Mouse (Mus musculus) MEL (cell line): ENCODE measurements around the gene Serpinb9. TPM values are rescaled to one million over a fixed set of nuclear protein-coding genes. Genes with fewer than 3 reads are reported as not detected.

ENCODE experiments used
- DNase-seq: peaks from one replicate; pipeline ENCODE4 v3.0.0; 2011; ENCODE audit warnings: low read depth, low spot score
- H3K27ac ChIP-seq: 2 replicates; pipeline ENCODE4 v1.5.1; 2012; ENCODE audit warnings: low read depth, mild to moderate bottlenecking, control low read depth, low read length, moderate library complexity; ENCODE audit not compliant: control insufficient read depth
- H3K27me3 ChIP-seq, 2 experiments: fragments of 150-350 bp in 1 of 2; sonication (generic) in 1 of 2; 2 replicates each; pipeline ENCODE4 v1.6.1; 2012; ENCODE audit warnings: low read length in 2 of 2, mild to moderate bottlenecking in 2 of 2, improper control_type of control experiment in 1 of 2, moderate library complexity in 1 of 2; ENCODE audit not compliant: insufficient read depth in 2 of 2, control insufficient read depth in 1 of 2
- H3K36me3 ChIP-seq, 2 experiments: 2 replicates each; pipeline ENCODE4 v1.6.1; 2012 to 2014; ENCODE audit warnings: low read length in 2 of 2, improper control_type of control experiment in 1 of 2, inconsistent platforms in 1 of 2, mild to moderate bottlenecking in 1 of 2; ENCODE audit not compliant: insufficient read depth in 2 of 2, control insufficient read depth in 1 of 2
- H3K4me1 ChIP-seq, 2 experiments: fragments of 150-350 bp in 1 of 2; sonication (generic) in 1 of 2; 2 replicates each; pipeline ENCODE4 v1.6.1; 2012; ENCODE audit warnings: low read length in 2 of 2, improper control_type of control experiment in 1 of 2, mild to moderate bottlenecking in 1 of 2; ENCODE audit not compliant: insufficient read depth in 2 of 2, control insufficient read depth in 1 of 2
- H3K4me3 ChIP-seq, 2 experiments: fragments of 150-350 bp in 1 of 2; sonication (generic) in 1 of 2; 2 replicates each; pipeline ENCODE4 v1.5.1; 2012; ENCODE audit warnings: low read depth in 2 of 2, low read length in 2 of 2, mild to moderate bottlenecking in 2 of 2, moderate library complexity in 2 of 2, control low read depth in 1 of 2, improper control_type of control experiment in 1 of 2; ENCODE audit not compliant: control insufficient read depth in 1 of 2, insufficient read depth in 1 of 2
- H3K79me2 ChIP-seq: 2 replicates; pipeline ENCODE4 v1.6.1; 2012; ENCODE audit warnings: mild to moderate bottlenecking, low read length, moderate library complexity; ENCODE audit not compliant: control insufficient read depth, poor library complexity, insufficient read depth
- H3K9ac ChIP-seq: 2 replicates; pipeline ENCODE4 v1.6.1; 2012; ENCODE audit warnings: low read depth, mild to moderate bottlenecking, control low read depth, low read length, moderate library complexity; ENCODE audit not compliant: control insufficient read depth, poor library complexity, severe bottlenecking
- H3K9me3 ChIP-seq: fragments of 150-350 bp; sonication (generic); replicated peaks from 2 replicates; pipeline ENCODE4 v1.6.1; 2012; ENCODE audit warnings: mild to moderate bottlenecking, low read length, improper control_type of control experiment, moderate library complexity; ENCODE audit not compliant: insufficient read depth
- CHD1 ChIP-seq: IDR thresholded peaks from 2 replicates; pipeline ENCODE4 v1.6.1; 2012; ENCODE audit warnings: low read depth, mild to moderate bottlenecking, inconsistent platforms, low read length, improper control_type of control experiment
- CTCF ChIP-seq, 3 experiments: IDR thresholded peaks in 2 of 3; conservative IDR thresholded peaks in 1 of 3; 2 replicates each; pipeline ENCODE4 v1.5.1; 2011 to 2012; ENCODE audit warnings: low read length in 3 of 3, low read depth in 2 of 3, mild to moderate bottlenecking in 2 of 3, improper control_type of control experiment in 1 of 3, inconsistent platforms in 1 of 3, mixed read lengths in 1 of 3, moderate library complexity in 1 of 3; ENCODE audit not compliant: control insufficient read depth in 1 of 3, insufficient read depth in 1 of 3, poor library complexity in 1 of 3, severe bottlenecking in 1 of 3
- E2F4 ChIP-seq: IDR thresholded peaks from 2 replicates; pipeline ENCODE4 v1.6.1; 2011; ENCODE audit warnings: low read depth, low read length, improper control_type of control experiment, borderline replicate concordance
- ELF1 ChIP-seq: IDR thresholded peaks from 2 replicates; pipeline ENCODE4 v1.6.1; 2014; ENCODE audit warnings: low read depth, mild to moderate bottlenecking, inconsistent platforms, low read length, improper control_type of control experiment, moderate library complexity
- EP300 ChIP-seq, 2 experiments: IDR thresholded peaks; 2 replicates each; pipeline ENCODE4 v1.6.1; 2011; ENCODE audit warnings: improper control_type of control experiment in 2 of 2, low read length in 2 of 2, low read depth in 1 of 2, mild to moderate bottlenecking in 1 of 2
- ETS1 ChIP-seq: IDR thresholded peaks from 2 replicates; pipeline ENCODE4 v1.6.1; 2012; ENCODE audit warnings: low read depth, mild to moderate bottlenecking, inconsistent platforms, low read length, improper control_type of control experiment, moderate library complexity
- GABPA ChIP-seq: IDR thresholded peaks from 2 replicates; pipeline ENCODE4 v1.6.1; 2012; ENCODE audit warnings: low read depth, mild to moderate bottlenecking, inconsistent platforms, low read length, improper control_type of control experiment, moderate library complexity
- GATA1 ChIP-seq: IDR thresholded peaks from 2 replicates; pipeline ENCODE4 v1.6.1; 2011; ENCODE audit warnings: low read depth, low read length, improper control_type of control experiment
- JUND ChIP-seq: IDR thresholded peaks from 2 replicates; pipeline ENCODE4 v1.6.1; 2011; ENCODE audit warnings: low read depth, mild to moderate bottlenecking, improper control_type of control experiment, low read length
- MAFK ChIP-seq: IDR thresholded peaks from 2 replicates; pipeline ENCODE4 v1.6.1; 2011; ENCODE audit warnings: low read depth, mild to moderate bottlenecking, low read length, improper control_type of control experiment, borderline replicate concordance
- MAX ChIP-seq: IDR thresholded peaks from 2 replicates; pipeline ENCODE4 v1.6.1; 2011; ENCODE audit warnings: low read length, improper control_type of control experiment
- MEF2A ChIP-seq: IDR thresholded peaks from 2 replicates; pipeline ENCODE4 v1.6.1; 2014; ENCODE audit warnings: low read depth, mild to moderate bottlenecking, inconsistent platforms, low read length, improper control_type of control experiment; ENCODE audit not compliant: poor library complexity, insufficient replicate concordance, severe bottlenecking; ENCODE audit errors: extremely low read depth
- MXI1 ChIP-seq: IDR thresholded peaks from 2 replicates; pipeline ENCODE4 v1.6.1; 2011; ENCODE audit warnings: mild to moderate bottlenecking, low read depth, low read length, improper control_type of control experiment
- MYB ChIP-seq: IDR thresholded peaks from 2 replicates; pipeline ENCODE4 v1.6.1; 2011; ENCODE audit warnings: mild to moderate bottlenecking, low read depth, low read length, improper control_type of control experiment
- MYC ChIP-seq: IDR thresholded peaks from 2 replicates; pipeline ENCODE4 v1.6.1; 2011; ENCODE audit warnings: low read depth, mild to moderate bottlenecking, low read length, improper control_type of control experiment, moderate library complexity
- NRF1 ChIP-seq: IDR thresholded peaks from 2 replicates; pipeline ENCODE4 v1.6.1; 2014; ENCODE audit warnings: low read depth, mild to moderate bottlenecking, inconsistent platforms, low read length, improper control_type of control experiment, moderate library complexity; ENCODE audit not compliant: poor library complexity, insufficient read depth, severe bottlenecking
- POLR2A ChIP-seq, 2 experiments: IDR thresholded peaks; 2 replicates each; pipeline ENCODE4 v1.6.1; 2011 to 2012; ENCODE audit warnings: low read length in 2 of 2, mild to moderate bottlenecking in 2 of 2, control low read depth in 1 of 2, improper control_type of control experiment in 1 of 2, low read depth in 1 of 2, moderate library complexity in 1 of 2; ENCODE audit not compliant: control insufficient read depth in 1 of 2, insufficient read depth in 1 of 2, poor library complexity in 1 of 2
- POLR2AphosphoS5 ChIP-seq: IDR thresholded peaks from 2 replicates; pipeline ENCODE4 v1.6.1; 2012; ENCODE audit warnings: low read depth, borderline replicate concordance, mild to moderate bottlenecking, inconsistent platforms, low read length, moderate library complexity, mixed read lengths
- RAD21 ChIP-seq: IDR thresholded peaks from 2 replicates; pipeline ENCODE4 v1.6.1; 2011; ENCODE audit warnings: mild to moderate bottlenecking, low read depth, low read length, improper control_type of control experiment
- RCOR1 ChIP-seq: IDR thresholded peaks from 2 replicates; pipeline ENCODE4 v1.6.1; 2012; ENCODE audit warnings: low read depth, mild to moderate bottlenecking, inconsistent platforms, low read length, improper control_type of control experiment
- SMC3 ChIP-seq: IDR thresholded peaks from 2 replicates; pipeline ENCODE4 v1.6.1; 2011; ENCODE audit warnings: low read depth, low read length, improper control_type of control experiment
- TAL1 ChIP-seq: IDR thresholded peaks from 2 replicates; pipeline ENCODE4 v1.6.1; 2012; ENCODE audit warnings: mild to moderate bottlenecking, inconsistent platforms, low read length, moderate library complexity, mixed read lengths
- TBP ChIP-seq: IDR thresholded peaks from 2 replicates; pipeline ENCODE4 v1.8.0; 2011; ENCODE audit warnings: low read depth, low read length, improper control_type of control experiment
- TCF12 ChIP-seq: IDR thresholded peaks from 2 replicates; pipeline ENCODE4 v1.6.1; 2014; ENCODE audit warnings: low read depth, mild to moderate bottlenecking, inconsistent platforms, low read length, improper control_type of control experiment, moderate library complexity
- ZC3H11A ChIP-seq: IDR thresholded peaks from 2 replicates; pipeline ENCODE4 v1.6.1; 2012; ENCODE audit warnings: low read depth, mild to moderate bottlenecking, inconsistent platforms, low read length, improper control_type of control experiment
- ZKSCAN1 ChIP-seq: IDR thresholded peaks from 2 replicates; pipeline ENCODE4 v1.6.1; 2012; ENCODE audit warnings: low read depth, mild to moderate bottlenecking, inconsistent platforms, low read length, improper control_type of control experiment, moderate library complexity
- polyA plus RNA-seq, 2 experiments: library from polyadenylated mRNA; stranded (reverse) in 1 of 2; unstranded in 1 of 2; fragments of >175 nt in 1 of 2; fragments of >200 nt in 1 of 2; gene quantifications; 2 replicates each; pipeline versions ENCODE4 v1.2.1 to v1.2.4; 2012; ENCODE audit warnings: low replicate concordance in 2 of 2, low read depth in 1 of 2; ENCODE audit not compliant: insufficient read length in 2 of 2, insufficient read depth in 1 of 2, missing spikeins in 1 of 2
- total RNA-seq: library from RNA; depleted of rRNA; stranded (reverse); fragments of 300-350 nt; gene quantifications from 2 replicates; pipeline ENCODE4 v1.2.3, GENCODE M21; 2012

The Serpinb9 gene
- total and polyA plus RNA-seq, 3 experiments, result 1.6 to 2.9 TPM; not detected in 1

GRCm38 (mm10) chr13:32968353-32968984, 34.6 kb upstream of the Serpinb9 start (continued):
- TF ChIP-seq RCOR1 (peak; percentile 62), ZC3H11A (no peak), ETS1 (peak; percentile 76), POLR2AphosphoS5 (no peak), GATA1 (peak; percentile 86), TCF12 (peak; percentile 92), MAFK (no peak), CTCF (IDR thresholded peaks at IDR 0.05 in 2 of 3, conservative IDR thresholded peaks at IDR 0.05 in 1 of 3; ENCODE audit: control insufficient read depth in 1 of 3, insufficient read depth in 1 of 3, low read depth in 2 of 3, low read length in 3 of 3, poor library complexity in 1 of 3, severe bottlenecking in 1 of 3) (no peak), CHD1 (no peak), ELF1 (no peak), MEF2A (no peak), NRF1 (no peak; the same call in 1 of the 2 replicates), RAD21 (no peak), JUND (no peak), MAX (no peak), POLR2A (IDR thresholded peaks at IDR 0.05; ENCODE audit: control insufficient read depth in 1 of 2, insufficient read depth in 1 of 2, low read depth in 1 of 2, low read length in 2 of 2, poor library complexity in 1 of 2) (no peak), SMC3 (no peak), E2F4 (no peak)

- TF ChIP-seq E2F4 (no peak), TBP (no peak), ZKSCAN1 (no peak), JUND (no peak), EP300 (IDR thresholded peaks at IDR 0.05; ENCODE audit: low read depth in 1 of 2, low read length in 2 of 2) (no peak), RCOR1 (no peak), GATA1 (no peak), MXI1 (no peak), SMC3 (no peak), MEF2A (no peak), MYB (no peak), MAFK (no peak), RAD21 (no peak), GABPA (no peak), MYC (no peak), POLR2A (IDR thresholded peaks at IDR 0.05; ENCODE audit: control insufficient read depth in 1 of 2, insufficient read depth in 1 of 2, low read depth in 1 of 2, low read length in 2 of 2, poor library complexity in 1 of 2) (no peak), TAL1 (no peak), CHD1 (no peak), NRF1 (no peak), ELF1 (no peak)
- H3K36me3 ChIP-seq, result peaks cover 0 to 16% of the 10 kb centered on the region in 2 experiments; a peak in 2 of 4 replicates
- no peak for DNase-seq
- peaks cover 10 to 16% of the 10 kb centered on the region in 2 experiments for H3K4me1 ChIP-seq
- H3K9me3 ChIP-seq, result no peaks in the 10 kb centered on the region
- H3K79me2 ChIP-seq, result no peaks in the 10 kb centered on the region
- no peaks in the 10 kb centered on the region for H3K27me3 ChIP-seq
- no peak overlapping the region for H3K27ac ChIP-seq
- no peak overlapping the region for H3K9ac ChIP-seq
- H3K4me3 ChIP-seq, result 0 out of 4 replicates have a peak overlapping the region, but pooled peaks of 1 of the 2 experiments have one; percentile 22
Measured at GRCm38 (mm10) chr13:32968996-32969640, 33.9 kb upstream of the Serpinb9 start.
